Mouse (Mus musculus) erythroblast, embryonic 14.5 days (primary cell): ENCODE results near the gene Rpusd2.

Source experiments
- GATA1 ChIP-seq: IDR thresholded peaks from 2 replicates; pipeline ENCODE4 v1.6.1; 2012; ENCODE audit warnings: low read length, inconsistent platforms, mixed read lengths
- TAL1 ChIP-seq: IDR thresholded peaks from 3 replicates; pipeline ENCODE4 v1.6.1; 2012; ENCODE audit warnings: low read length, inconsistent platforms, mixed read lengths

GRCm38 (mm10) chr2:119035397-119035745 lies 781 bp downstream of the Rpusd2 start:
- TF ChIP-seq GATA1 (no peak), TAL1 (no peak)
